ENCODE assay signal across 10 mouse cellular contexts in genomic region chr10:68611906-68612305, GRCm38 (mm10).
DNase-seq lines count a peak whose midpoint lies in the region; ATAC-seq and TF ChIP-seq lines count a peak whose summit lies in the region.
"Had no signal": no experiment of that assay in that cellular context is flagged by ENCODE, and none has a peak within 500 bp of the region (broad histone marks: within the 10 kb centered on the region; RNA-seq: fewer than 3 reads in every experiment).

No protein-coding gene starts in this region.

- H3K36me3 ChIP-seq in midbrain, postnatal 0 days (ENCODE audit: insufficient read depth, low read length): no peaks in the 10 kb centered on the region
- no peaks in the 10 kb centered on the region for H3K36me3 ChIP-seq in midbrain, embryonic 16.5 days (ENCODE audit: control insufficient read depth, insufficient read depth, low read length)
- H3K36me3 ChIP-seq in neural tube, embryonic 13.5 days: no peaks in the 10 kb centered on the region
- H3K36me3 ChIP-seq: G1E; liver, embryonic 13.5 days had no signal

- peak; percentile 18; the same call in 1 of the 2 replicates for TF ChIP-seq CTCF in gastrocnemius, adult 2 months (IDR thresholded peaks at IDR 0.05)
- peak; percentile 53 for TF ChIP-seq CTCF in midbrain, postnatal 0 days (IDR thresholded peaks at IDR 0.05)
- TF ChIP-seq CTCF in cortical plate, adult 2 months (IDR thresholded peaks at IDR 0.05; ENCODE audit: extremely low read depth, insufficient read depth, low read length): peak; percentile 14; the same call in 1 of the 2 replicates

- no peak overlapping the region for H3K4me3 ChIP-seq in gastrocnemius, adult 2 months
- H3K4me3 ChIP-seq in midbrain, postnatal 0 days (ENCODE audit: low read depth, low read length): no peak overlapping the region
- H3K4me3 ChIP-seq in midbrain, embryonic 16.5 days (ENCODE audit: low read depth, low read length): no peak overlapping the region
- H3K4me3 ChIP-seq in cortical plate, adult 2 months (ENCODE audit: insufficient read depth, low read length): no peak overlapping the region
- no peak overlapping the region for H3K4me3 ChIP-seq in neural tube, embryonic 13.5 days
- H3K4me3 ChIP-seq: liver, embryonic 13.5 days had no signal

- intact Hi-C loops in gastrocnemius, adult 2 months (cut with DNase I): no loop called here

- ATAC-seq in midbrain, postnatal 0 days (ENCODE audit: low FRiP score): no peak
- no peak for ATAC-seq in midbrain, embryonic 16.5 days
- no peak for ATAC-seq in neural tube, embryonic 13.5 days (ENCODE audit: low read depth)
- no peak for ATAC-seq in inflammation-experienced regulatory T-cells, adult 6 months
- ATAC-seq in megakaryocyte-erythroid progenitor cell, adult 5-6 weeks (replicated peaks; ENCODE audit: low FRiP score, low TSS enrichment, poor library complexity, severe bottlenecking): no peak

- H3K9me3 ChIP-seq in midbrain, postnatal 0 days (ENCODE audit: low read length): no peaks in the 10 kb centered on the region
- H3K9me3 ChIP-seq in midbrain, embryonic 16.5 days (replicated peaks; ENCODE audit: control insufficient read depth, low read length, poor library complexity, severe bottlenecking): no peaks in the 10 kb centered on the region
- H3K9me3 ChIP-seq in neural tube, embryonic 13.5 days: no peaks in the 10 kb centered on the region
- H3K9me3 ChIP-seq: liver, embryonic 13.5 days had no signal

- H3K27ac ChIP-seq in gastrocnemius, adult 2 months: no peak overlapping the region
- no peak overlapping the region for H3K27ac ChIP-seq in midbrain, postnatal 0 days (ENCODE audit: low read depth, low read length)
- no peak overlapping the region for H3K27ac ChIP-seq in midbrain, embryonic 16.5 days (ENCODE audit: low read length)
- no peak overlapping the region for H3K27ac ChIP-seq in cortical plate, adult 2 months (ENCODE audit: insufficient read depth, low read length)
- H3K27ac ChIP-seq in neural tube, embryonic 13.5 days (replicated peaks): 0 out of 2 replicates have a peak overlapping the region, but pooled peaks have one; percentile 43
- H3K27ac ChIP-seq: liver, embryonic 13.5 days had no signal

- H3K4me2 ChIP-seq in midbrain, postnatal 0 days (ENCODE audit: low read depth, low read length, poor library complexity, severe bottlenecking): no peak overlapping the region
- no peak overlapping the region for H3K4me2 ChIP-seq in midbrain, embryonic 16.5 days (ENCODE audit: low read length)
- no peak overlapping the region for H3K4me2 ChIP-seq in neural tube, embryonic 13.5 days
- H3K4me2 ChIP-seq: liver, embryonic 13.5 days had no signal

- TF ChIP-seq POLR2A in cortical plate, adult 2 months (IDR thresholded peaks at IDR 0.05; ENCODE audit: extremely low read depth, insufficient read depth, low read length): no peak

- H3K4me1 ChIP-seq in midbrain, postnatal 0 days (ENCODE audit: insufficient read depth, low read length): no peaks in the 10 kb centered on the region
- no peaks in the 10 kb centered on the region for H3K4me1 ChIP-seq in midbrain, embryonic 16.5 days (ENCODE audit: control insufficient read depth, insufficient read depth, low read length)
- peaks cover 1% of the 10 kb centered on the region for H3K4me1 ChIP-seq in cortical plate, adult 2 months (ENCODE audit: control insufficient read depth, insufficient read depth, low read length)
- H3K4me1 ChIP-seq in neural tube, embryonic 13.5 days (replicated peaks): peaks cover 3% of the 10 kb centered on the region
- H3K4me1 ChIP-seq: liver, embryonic 13.5 days had no signal

- no peaks in the 10 kb centered on the region for H3K27me3 ChIP-seq in midbrain, postnatal 0 days (ENCODE audit: insufficient read depth, low read length)
- H3K27me3 ChIP-seq in midbrain, embryonic 16.5 days (ENCODE audit: control insufficient read depth, insufficient read depth, low read depth, low read length): no peaks in the 10 kb centered on the region
- no peaks in the 10 kb centered on the region for H3K27me3 ChIP-seq in neural tube, embryonic 13.5 days
- H3K27me3 ChIP-seq: liver, embryonic 13.5 days had no signal

- whole genome bisulfite sequencing in midbrain, postnatal 0 days: 79% methylated on average over 9 of the region's 9 CpGs
- 75% methylated on average over 9 of the region's 9 CpGs for WGBS in midbrain, embryonic 16.5 days
- 74% methylated on average over 9 of the region's 9 CpGs for WGBS in neural tube, embryonic 13.5 days

- DNase-seq in gastrocnemius, adult 2 months: no peak
- DNase-seq in gastrocnemius, postnatal 25 days: no peak
- DNase-seq in midbrain, postnatal 0 days (ENCODE audit: low spot score): peak; percentile 15
- DNase-seq: liver, embryonic 13.5 days had no signal

- no peak overlapping the region for H3K9ac ChIP-seq in midbrain, postnatal 0 days (replicated peaks; ENCODE audit: low read length, poor library complexity, severe bottlenecking)
- no peak overlapping the region for H3K9ac ChIP-seq in midbrain, embryonic 16.5 days (ENCODE audit: low read depth, low read length)
- H3K9ac ChIP-seq in neural tube, embryonic 13.5 days: no peak overlapping the region
- H3K9ac ChIP-seq: liver, embryonic 13.5 days had no signal
